Mouse (Mus musculus) liver, embryonic 15.5 days (tissue): Measurements from ENCODE around the gene Elovl7. TPM values are rescaled to one million over a fixed set of nuclear protein-coding genes. Genes with fewer than 3 reads are reported as not detected.

Source experiments
- ATAC-seq: fragments of 200-750 bp; cut with Nextera tagmentation; 2 replicates; pipeline ENCODE4 v1.8.0; 2017; ENCODE audit warnings: moderate number of reproducible peaks, mild to moderate bottlenecking, moderate library complexity; ENCODE audit not compliant: insufficient read depth
- H3K27ac ChIP-seq: fragments of 300-500 bp; sonication (generic); replicated peaks from 2 replicates; pipeline ENCODE4 v1.5.1; 2015; ENCODE audit warnings: mild to moderate bottlenecking, inconsistent platforms
- H3K27me3 ChIP-seq: fragments of 300-500 bp; sonication (generic); 2 replicates; pipeline ENCODE4 v1.6.1; 2015; ENCODE audit warnings: mild to moderate bottlenecking, inconsistent platforms
- H3K36me3 ChIP-seq: fragments of 300-500 bp; sonication (generic); replicated peaks from 2 replicates; pipeline ENCODE4 v1.6.1; 2015; ENCODE audit warnings: moderate library complexity, mild to moderate bottlenecking, inconsistent platforms
- H3K4me1 ChIP-seq: fragments of 300-500 bp; sonication (generic); replicated peaks from 2 replicates; pipeline ENCODE4 v1.6.1; 2015; ENCODE audit warnings: inconsistent platforms
- H3K4me2 ChIP-seq: fragments of 300-500 bp; sonication (generic); 2 replicates; pipeline ENCODE4 v1.6.1; 2015; ENCODE audit warnings: moderate library complexity, mild to moderate bottlenecking, inconsistent platforms
- H3K4me3 ChIP-seq: fragments of 300-500 bp; sonication (generic); replicated peaks from 2 replicates; pipeline ENCODE4 v1.5.1; 2015; ENCODE audit warnings: mild to moderate bottlenecking, inconsistent platforms
- H3K9ac ChIP-seq: fragments of 300-500 bp; sonication (generic); 2 replicates; pipeline ENCODE4 v1.6.1; 2015; ENCODE audit warnings: moderate library complexity, mild to moderate bottlenecking, inconsistent platforms
- H3K9me3 ChIP-seq: fragments of 300-500 bp; sonication (generic); replicated peaks from 2 replicates; pipeline ENCODE4 v1.6.1; 2016; ENCODE audit warnings: inconsistent platforms
- WGBS: fragments of 180-500 bp; shearing (Covaris S2); methylation state at CpG from one replicate; pipeline ENCODE4 v1.1.7; 2015; ENCODE audit warnings: mixed read lengths; ENCODE audit not compliant: insufficient replicate concordance; 5-methylcytosine and 5-hydroxymethylcytosine counted together
- polyA plus RNA-seq: library from polyadenylated mRNA; unstranded; fragments of >200 nt; fragmentation: Nextera tagmentation; extraction: Ambion mirVana; gene quantifications from 2 replicates; pipeline ENCODE4 v1.2.1, GENCODE M21; 2015

The Elovl7 gene
- polyA plus RNA-seq, 1 experiment from 2014 or later = 2.0 TPM

DNA sequence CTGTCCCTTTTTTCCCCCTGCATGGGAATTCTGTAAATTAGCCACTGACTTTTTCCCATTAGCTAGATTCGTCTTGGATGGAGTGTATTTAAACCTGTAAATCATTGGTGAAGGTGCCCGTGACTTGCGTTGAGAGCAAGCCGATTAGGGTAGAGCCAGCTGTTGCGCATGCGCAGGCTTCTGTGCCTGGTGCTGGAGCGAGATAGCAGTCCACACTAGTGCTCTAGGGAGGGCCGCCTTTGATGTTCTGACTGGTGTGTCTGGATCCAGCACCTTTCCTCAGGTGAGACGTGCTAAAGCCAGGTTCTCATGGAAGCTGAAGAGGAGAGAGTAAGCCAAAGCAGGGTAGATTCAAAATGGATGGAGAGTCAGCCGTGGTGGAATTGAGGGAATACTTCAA lies 112.1 kb downstream of the Elovl7 start:
- Histone ChIP-seq H3K4me2 (no peak overlapping the region), H3K4me1 (no peaks in the 10 kb centered on the region), H3K27me3 (no peaks in the 10 kb centered on the region), H3K9ac (no peak overlapping the region), H3K4me3 (no peak overlapping the region), H3K27ac (no peak overlapping the region), H3K36me3 (peaks cover 59% of the 10 kb centered on the region), H3K9me3 (no peaks in the 10 kb centered on the region)
- ATAC-seq = no peak
- WGBS = 84% methylated on average over 10 of the region's 10 CpGs

DNA sequence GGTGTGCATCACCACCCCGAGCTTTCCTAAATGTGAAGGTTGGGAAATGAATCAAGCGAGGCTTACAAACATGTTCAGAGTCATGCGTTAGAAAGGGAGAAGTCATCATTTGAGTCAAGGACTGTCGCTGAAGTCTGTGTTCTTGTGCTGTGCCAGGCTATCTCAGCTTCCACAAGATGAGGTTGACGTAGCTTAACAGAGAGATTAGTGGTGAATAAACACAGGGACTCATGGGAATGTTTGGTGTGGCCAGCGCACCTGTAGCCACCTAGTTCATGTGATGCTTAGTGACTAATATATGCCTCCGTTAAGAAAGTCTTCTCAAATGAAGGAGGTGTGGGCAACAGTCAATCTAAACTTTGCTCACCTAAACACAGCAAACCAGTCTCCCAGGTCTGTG lies 112.8 kb downstream of the Elovl7 start:
- no peak overlapping the region for H3K4me3 ChIP-seq
- WGBS = 80% methylated on average over 7 of the region's 7 CpGs
- H3K9ac ChIP-seq = no peak overlapping the region
- no peak overlapping the region for H3K4me2 ChIP-seq
- H3K9me3 ChIP-seq = no peaks in the 10 kb centered on the region
- H3K4me1 ChIP-seq = no peaks in the 10 kb centered on the region
- ATAC-seq = no peak
- H3K27ac ChIP-seq = no peak overlapping the region
- H3K36me3 ChIP-seq = peaks cover 65% of the 10 kb centered on the region
- H3K27me3 ChIP-seq = no peaks in the 10 kb centered on the region

- no peaks in the 10 kb centered on the region for H3K9me3 ChIP-seq
- H3K9ac ChIP-seq = no peak overlapping the region
- no peak overlapping the region for H3K4me3 ChIP-seq
- no peak for ATAC-seq
- H3K4me1 ChIP-seq = no peaks in the 10 kb centered on the region
- H3K4me2 ChIP-seq = no peak overlapping the region
- H3K27me3 ChIP-seq = no peaks in the 10 kb centered on the region
- peaks cover 76% of the 10 kb centered on the region for H3K36me3 ChIP-seq
- no peak overlapping the region for H3K27ac ChIP-seq
- WGBS = 86% methylated on average over 21 of the region's 21 CpGs
These were observed 114.4 kb downstream of the Elovl7 start for GRCm38 (mm10) chr13:108328406-108329180.

DNA sequence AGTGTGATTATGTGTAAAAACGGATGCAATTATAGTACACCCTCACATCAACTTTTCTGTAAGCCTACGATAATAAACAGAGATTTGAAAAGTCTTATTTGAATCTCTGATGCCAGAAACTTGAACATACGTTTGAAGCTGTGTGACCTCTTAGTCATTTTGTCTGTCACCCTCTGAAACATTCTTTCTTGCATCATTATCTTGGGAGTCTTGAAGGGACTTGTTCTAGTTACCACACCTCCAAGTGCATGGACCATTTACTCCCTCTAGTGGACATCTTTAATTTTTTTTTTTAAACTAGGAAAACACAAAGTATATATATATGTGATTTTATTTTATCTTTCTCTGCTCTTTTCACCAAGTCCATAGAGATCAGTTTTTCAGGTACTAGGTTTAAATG lies 115.5 kb downstream of the Elovl7 start:
- peaks cover 65% of the 10 kb centered on the region for H3K36me3 ChIP-seq
- no peak overlapping the region for H3K4me3 ChIP-seq
- H3K4me2 ChIP-seq = no peak overlapping the region
- H3K27ac ChIP-seq = no peak overlapping the region
- no peaks in the 10 kb centered on the region for H3K27me3 ChIP-seq
- no peak for ATAC-seq
- no peaks in the 10 kb centered on the region for H3K9me3 ChIP-seq
- no peak overlapping the region for H3K9ac ChIP-seq
- WGBS = 62% methylated on average over 3 of the region's 3 CpGs
- 0 out of 2 replicates have a peak, but pooled peaks cover 2% of the 10 kb centered on the region for H3K4me1 ChIP-seq

Other genes with a start within 250 kb of the Elovl7 start
- gene Smim15, start 170.0 kb upstream of the Elovl7 start, polyA plus RNA-seq = 21.7 and 22.9 TPM in 2 replicates
- 19.5 and 23.8 TPM in 2 replicates for gene Ndufaf2, start 55.8 kb upstream of the Elovl7 start, polyA plus RNA-seq
- 6.2 and 7.4 TPM in 2 replicates for gene Ercc8, start 55.7 kb upstream of the Elovl7 start, polyA plus RNA-seq
- gene Depdc1b, start 101.9 kb downstream of the Elovl7 start, polyA plus RNA-seq = 13.3 and 13.7 TPM in 2 replicates
- 13.2 and 16.2 TPM in 2 replicates for gene Pde4d, start 235.5 kb downstream of the Elovl7 start, polyA plus RNA-seq